Mouse (Mus musculus): ENCODE measurements around the gene Itgb7. TPM values are rescaled to one million over a fixed set of nuclear protein-coding genes. Genes with fewer than 3 reads are reported as not detected.

Gene Itgb7
- polyA plus RNA-seq, 1 experiment from 2014 or later: 5.8 TPM

- Histone ChIP-seq H3K4me1 (peaks cover 14% of the 10 kb centered on the region), H3K4me2 (replicated peaks) (no peak overlapping the region), H3K27me3 (no peaks in the 10 kb centered on the region), H3K36me3 (peaks cover 3% of the 10 kb centered on the region; the same call in 1 of the 2 replicates), H3K9me3 (replicated peaks) (no peaks in the 10 kb centered on the region), H3K9ac (no peak overlapping the region), H3K27ac (replicated peaks) (peak overlapping the region; percentile 59), H3K4me3 (replicated peaks) (no peak overlapping the region)
- ATAC-seq (ENCODE audit: insufficient number of reproducible peaks, low FRiP score, low TSS enrichment, low read depth): peak; percentile 52
- WGBS: 22% methylated on average over 6 of the region's 6 CpGs
Measured at GRCm38 (mm10) chr15:102167620-102168021, 64.1 kb downstream of the Itgb7 start.

Other genes with a start within 250 kb of the Itgb7 start
- 131 and 181 TPM in 2 replicates for gene Krt8, start 227.5 kb downstream of the Itgb7 start, polyA plus RNA-seq (2015; fragmentation: Nextera tagmentation; extraction: Ambion mirVana)
- gene Krt18, start 203.8 kb downstream of the Itgb7 start, polyA plus RNA-seq (2015; fragmentation: Nextera tagmentation; extraction: Ambion mirVana): 87.8 and 119 TPM in 2 replicates
- 107 and 113 TPM in 2 replicates for gene Eif4b, start 158.2 kb downstream of the Itgb7 start, polyA plus RNA-seq (2015; fragmentation: Nextera tagmentation; extraction: Ambion mirVana)
- gene Tns2, start 131.5 kb downstream of the Itgb7 start, polyA plus RNA-seq (2015; fragmentation: Nextera tagmentation; extraction: Ambion mirVana): 45.5 and 57.2 TPM in 2 replicates
- 27.4 and 31.7 TPM in 2 replicates for gene Spryd3, start 95.7 kb downstream of the Itgb7 start, polyA plus RNA-seq (2015; fragmentation: Nextera tagmentation; extraction: Ambion mirVana)
- 8.3 and 8.8 TPM in 2 replicates for gene Igfbp6, start 87.6 kb downstream of the Itgb7 start, polyA plus RNA-seq (2015; fragmentation: Nextera tagmentation; extraction: Ambion mirVana)
- 0.21 and 0.41 TPM in 2 replicates for gene Soat2, start 81.4 kb downstream of the Itgb7 start, polyA plus RNA-seq (2015; fragmentation: Nextera tagmentation; extraction: Ambion mirVana)
- gene Zfp740, start 28.7 kb downstream of the Itgb7 start, polyA plus RNA-seq (2015; fragmentation: Nextera tagmentation; extraction: Ambion mirVana): 61.5 and 62.7 TPM in 2 replicates
- 99.1 and 106 TPM in 2 replicates for gene Csad, start 27.2 kb downstream of the Itgb7 start, polyA plus RNA-seq (2015; fragmentation: Nextera tagmentation; extraction: Ambion mirVana)
- 112 and 123 TPM in 2 replicates for gene Rarg, start 25.6 kb upstream of the Itgb7 start, polyA plus RNA-seq (2015; fragmentation: Nextera tagmentation; extraction: Ambion mirVana)
- 1.6 and 1.7 TPM in 2 replicates for gene Gm9918, start 38.6 kb upstream of the Itgb7 start, polyA plus RNA-seq (2015; fragmentation: Nextera tagmentation; extraction: Ambion mirVana)
- gene Mfsd5, start 47.5 kb upstream of the Itgb7 start, polyA plus RNA-seq (2015; fragmentation: Nextera tagmentation; extraction: Ambion mirVana): 84.0 and 88.6 TPM in 2 replicates
- gene Espl1, start 64.3 kb upstream of the Itgb7 start, polyA plus RNA-seq (2015; fragmentation: Nextera tagmentation; extraction: Ambion mirVana): 20.2 and 24.5 TPM in 2 replicates
- 398 and 407 TPM in 2 replicates for gene Pfdn5, start 94.2 kb upstream of the Itgb7 start, polyA plus RNA-seq (2015; fragmentation: Nextera tagmentation; extraction: Ambion mirVana)
- gene Myg1, start 99.8 kb upstream of the Itgb7 start, polyA plus RNA-seq (2015; fragmentation: Nextera tagmentation; extraction: Ambion mirVana): 95.6 and 99.4 TPM in 2 replicates
- 61.2 and 63.0 TPM in 2 replicates for gene Aaas, start 118.8 kb upstream of the Itgb7 start, polyA plus RNA-seq (2015; fragmentation: Nextera tagmentation; extraction: Ambion mirVana)
- gene Sp7, start 135.2 kb upstream of the Itgb7 start, polyA plus RNA-seq (2015; fragmentation: Nextera tagmentation; extraction: Ambion mirVana): 35.4 and 35.8 TPM in 2 replicates
- 10.0 and 11.8 TPM in 2 replicates for gene Sp1, start 174.2 kb upstream of the Itgb7 start, polyA plus RNA-seq (2015; fragmentation: Nextera tagmentation; extraction: Ambion mirVana)
- gene Amhr2, start 213.4 kb upstream of the Itgb7 start, polyA plus RNA-seq (2015; fragmentation: Nextera tagmentation; extraction: Ambion mirVana): 0.59 and 0.75 TPM in 2 replicates
- gene Prr13, start 227.1 kb upstream of the Itgb7 start, polyA plus RNA-seq (2015; fragmentation: Nextera tagmentation; extraction: Ambion mirVana): 89.4 and 93.7 TPM in 2 replicates
- gene Pcbp2, start 238.6 kb upstream of the Itgb7 start, polyA plus RNA-seq (2015; fragmentation: Nextera tagmentation; extraction: Ambion mirVana): 223 and 231 TPM in 2 replicates